Mouse (Mus musculus) ES-E14 (cell line): ENCODE results near the gene Pitpnm3.

ENCODE experiments used
- CHD2 ChIP-seq: IDR thresholded peaks from 2 replicates; pipeline ENCODE4 v1.6.1; 2014; ENCODE audit warnings: mild to moderate bottlenecking, low read depth, low read length, inconsistent platforms
- MAFK ChIP-seq: IDR thresholded peaks from 2 replicates; pipeline ENCODE4 v1.6.1; 2014; ENCODE audit warnings: mild to moderate bottlenecking, low read depth, low read length, inconsistent platforms; ENCODE audit not compliant: insufficient read depth

DNA sequence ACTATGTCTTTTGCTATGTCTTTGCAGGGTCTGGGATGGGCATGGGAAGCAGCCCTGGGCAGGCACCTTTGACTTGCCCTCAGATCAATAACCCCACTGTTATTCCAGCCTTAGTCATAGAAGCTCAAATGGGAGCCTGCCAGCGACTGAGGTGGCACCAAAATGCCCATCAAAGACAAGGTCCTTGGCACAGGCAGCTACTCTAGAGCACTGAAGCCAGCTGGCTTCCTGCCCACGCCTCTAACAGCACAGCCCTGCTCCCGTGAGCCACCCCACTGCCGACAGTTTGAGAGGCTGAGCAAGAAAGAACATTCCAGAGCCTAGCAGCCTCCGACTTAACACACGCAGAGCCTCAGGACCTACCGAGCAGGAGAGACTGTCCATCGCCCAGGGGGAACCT lies 70.5 kb downstream of the Pitpnm3 start:
- TF ChIP-seq CHD2 (no peak), MAFK (no peak)
